Mouse (Mus musculus): Measurements from ENCODE around the gene Ctnnbl1.

Gene Ctnnbl1

GRCm38 (mm10) chr2:157940586-157941185, 203.5 kb downstream of the Ctnnbl1 start:
- no peak for TF ChIP-seq GATA4 (IDR thresholded peaks at IDR 0.05; ENCODE audit: insufficient replicate concordance, low read length)
